Mouse (Mus musculus) midbrain, embryonic 14.5 days (tissue): ENCODE results near the gene Kansl1. TPM values are rescaled to one million over a fixed set of nuclear protein-coding genes. Genes with fewer than 3 reads are reported as not detected.

Experiments
- ATAC-seq: fragments of 200-750 bp; cut with Nextera tagmentation; 2 replicates; pipeline ENCODE4 v1.8.0; 2017; ENCODE audit warnings: moderate number of reproducible peaks, moderate library complexity; ENCODE audit not compliant: low FRiP score, low TSS enrichment
- DNase-seq: peaks from one replicate; pipeline ENCODE4 v3.0.0-alpha.2; 2015
- H3K27ac ChIP-seq: fragments of 300-500 bp; sonication (generic); replicated peaks from 2 replicates; pipeline ENCODE4 v1.5.1; 2014; ENCODE audit warnings: mild to moderate bottlenecking, low read depth, low read length, moderate library complexity
- H3K27me3 ChIP-seq: fragments of 300-500 bp; sonication (generic); 2 replicates; pipeline ENCODE4 v1.6.1; 2014; ENCODE audit warnings: low read length, control low read depth, mixed read lengths; ENCODE audit not compliant: control insufficient read depth, insufficient read depth
- H3K36me3 ChIP-seq: fragments of 300-500 bp; sonication (generic); 2 replicates; pipeline ENCODE4 v1.6.1; 2014; ENCODE audit warnings: low read length, control low read depth; ENCODE audit not compliant: control insufficient read depth, insufficient read depth
- H3K4me1 ChIP-seq: fragments of 300-500 bp; sonication (generic); 2 replicates; pipeline ENCODE4 v1.6.1; 2014; ENCODE audit warnings: mild to moderate bottlenecking, antibody characterized with exemption, low read length, control low read depth; ENCODE audit not compliant: control insufficient read depth, insufficient read depth
- H3K4me2 ChIP-seq: fragments of 300-500 bp; sonication (generic); 2 replicates; pipeline ENCODE4 v1.6.1; 2014; ENCODE audit warnings: mild to moderate bottlenecking, low read length, moderate library complexity
- H3K4me3 ChIP-seq: fragments of 300-500 bp; sonication (generic); replicated peaks from 2 replicates; pipeline ENCODE4 v1.5.1; 2014; ENCODE audit warnings: low read depth, low read length
- H3K9ac ChIP-seq: fragments of 300-500 bp; sonication (generic); replicated peaks from 2 replicates; pipeline ENCODE4 v1.6.1; 2014; ENCODE audit warnings: mild to moderate bottlenecking, low read length, moderate library complexity
- H3K9me3 ChIP-seq: fragments of 300-500 bp; sonication (generic); 2 replicates; pipeline ENCODE4 v1.6.1; 2016; ENCODE audit warnings: low read length, control low read depth, mixed read lengths; ENCODE audit not compliant: control insufficient read depth
- WGBS: fragments of 180-500 bp; shearing (Covaris S2); extraction: QIAGEN DNeasy Blood & Tissue Kit; methylation state at CpG from one replicate; pipeline ENCODE4 v1.1.7; 2014; 5-methylcytosine and 5-hydroxymethylcytosine counted together
- polyA plus RNA-seq: library from polyadenylated mRNA; unstranded; fragments of >200 nt; fragmentation: Nextera tagmentation; extraction: Ambion mirVana; gene quantifications from 2 replicates; pipeline ENCODE4 v1.2.1, GENCODE M21; 2014

Kansl1 gene
- polyA plus RNA-seq, 1 experiment from 2014 or later: 39.2 TPM

DNA sequence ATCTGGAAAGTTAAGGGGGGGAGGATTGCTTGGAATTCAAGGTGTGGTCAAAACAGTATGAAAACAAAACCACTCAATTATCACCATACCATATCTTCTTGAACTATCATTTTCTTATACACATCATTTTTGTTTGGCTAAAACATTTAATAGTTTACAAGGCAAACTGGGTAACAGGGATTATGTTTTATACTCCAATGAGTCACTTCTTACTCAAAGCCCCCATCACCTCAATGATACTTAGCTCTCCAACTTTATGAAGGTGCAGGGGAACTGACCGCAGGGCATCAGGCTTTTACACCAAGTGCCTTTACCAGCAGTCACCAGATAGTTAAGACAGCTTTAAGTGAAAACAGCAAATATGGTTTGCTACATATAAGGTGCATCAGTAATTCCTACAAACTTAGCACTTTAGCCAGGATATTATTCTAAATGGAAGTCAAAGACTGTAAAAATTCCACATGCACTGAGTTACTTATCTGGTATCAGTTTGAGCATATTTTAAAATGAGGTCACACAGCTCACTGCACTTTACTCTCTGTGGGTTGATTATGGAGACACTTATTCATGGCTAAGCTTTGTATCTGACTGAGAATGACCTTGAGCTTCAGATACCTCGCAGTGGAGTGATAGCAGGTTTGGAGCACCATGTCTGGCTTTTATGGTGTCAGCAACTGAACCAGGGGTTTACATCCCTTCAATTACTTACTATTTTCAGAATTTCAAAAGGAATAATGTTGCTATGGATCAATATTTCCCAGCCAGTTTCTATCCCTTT is 104.6 kb downstream of the Kansl1 start:
- ATAC-seq: no peak

DNA sequence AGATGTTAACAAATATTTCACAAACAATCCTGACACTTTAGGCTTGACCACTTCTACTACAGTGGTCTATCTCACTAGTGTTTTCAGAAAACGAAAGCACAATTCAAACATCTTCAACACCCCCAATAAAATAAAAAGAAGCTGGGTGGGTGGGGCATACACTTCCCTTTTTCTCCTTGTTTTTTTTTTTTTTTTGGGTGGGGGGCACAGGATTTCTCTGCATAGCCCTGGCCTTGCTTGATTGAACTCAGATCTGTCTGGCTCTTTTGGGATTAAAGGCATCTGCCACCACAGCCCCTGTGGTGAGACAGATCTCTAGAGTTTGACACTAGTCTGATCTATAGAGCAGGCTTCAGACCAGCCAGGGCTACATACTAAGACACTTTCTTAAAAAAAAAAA is 106.0 kb downstream of the Kansl1 start:
- Histone ChIP-seq H3K4me2 (no peak overlapping the region), H3K4me3 (no peak overlapping the region), H3K36me3 (peaks cover 5% of the 10 kb centered on the region; the same call in 1 of the 2 replicates), H3K4me1 (no peaks in the 10 kb centered on the region), H3K27ac (no peak overlapping the region), H3K9ac (no peak overlapping the region), H3K27me3 (no peaks in the 10 kb centered on the region), H3K9me3 (no peaks in the 10 kb centered on the region)
- 94% methylated on average over 1 of the region's 1 CpGs for WGBS
- ATAC-seq: no peak
- DNase-seq: no peak

More for the DNA sequence above, 104.6 kb downstream of the Kansl1 start:
- Histone ChIP-seq H3K36me3 (peaks cover 10% of the 10 kb centered on the region), H3K9me3 (no peaks in the 10 kb centered on the region), H3K4me3 (no peak overlapping the region), H3K27ac (no peak overlapping the region), H3K27me3 (no peaks in the 10 kb centered on the region), H3K4me2 (no peak overlapping the region), H3K4me1 (no peaks in the 10 kb centered on the region), H3K9ac (no peak overlapping the region)
- DNase-seq: no peak
- 91% methylated on average over 2 of the region's 2 CpGs for WGBS

DNA sequence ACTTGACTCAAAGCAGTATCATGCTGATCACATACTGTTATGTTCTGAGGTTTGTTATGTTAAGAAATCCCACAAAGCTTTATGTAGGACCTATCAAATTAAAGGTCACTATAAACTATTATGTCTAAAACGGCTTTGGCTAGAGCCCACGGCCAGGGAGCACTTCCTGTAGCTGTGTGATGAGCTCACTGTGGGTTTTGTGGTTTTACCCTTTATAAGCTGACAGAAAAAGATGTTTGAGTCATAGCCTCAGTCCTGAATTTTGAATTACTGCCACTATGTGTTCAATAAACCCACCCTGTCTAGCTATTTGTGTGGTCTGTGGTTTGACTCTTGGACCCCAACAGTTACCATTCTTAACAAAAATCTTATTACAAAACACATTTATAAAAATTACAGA is 106.9 kb downstream of the Kansl1 start:
- Histone ChIP-seq H3K4me2 (no peak overlapping the region), H3K36me3 (peaks cover 5% of the 10 kb centered on the region), H3K9ac (no peak overlapping the region), H3K27me3 (no peaks in the 10 kb centered on the region), H3K9me3 (no peaks in the 10 kb centered on the region), H3K27ac (no peak overlapping the region), H3K4me3 (no peak overlapping the region), H3K4me1 (no peaks in the 10 kb centered on the region)
- DNase-seq (no peak), ATAC-seq (no peak)
- 82% methylated on average over 2 of the region's 2 CpGs for WGBS

DNA sequence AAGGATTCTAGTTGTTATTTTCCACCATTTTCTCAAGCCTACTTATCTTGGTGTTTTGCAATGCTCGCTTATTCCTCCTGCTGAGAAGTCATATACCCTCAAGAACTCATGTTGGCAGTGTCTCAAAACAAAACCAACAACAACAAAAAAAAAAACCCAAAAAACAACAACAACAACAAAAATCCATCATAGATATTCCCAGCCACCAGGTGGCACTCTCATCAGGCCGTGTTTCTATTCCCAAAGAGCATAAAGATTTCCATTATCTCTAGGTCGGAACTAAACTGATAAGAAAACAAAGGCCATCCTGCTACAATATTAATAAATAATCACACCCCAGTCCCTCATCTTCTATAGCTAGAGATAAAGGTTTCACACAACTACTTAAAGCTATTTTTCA is 121.7 kb downstream of the Kansl1 start:
- Histone ChIP-seq H3K4me1 (no peaks in the 10 kb centered on the region), H3K4me3 (no peak overlapping the region), H3K9me3 (no peaks in the 10 kb centered on the region), H3K27me3 (no peaks in the 10 kb centered on the region), H3K36me3 (peaks cover 69% of the 10 kb centered on the region), H3K4me2 (no peak overlapping the region), H3K27ac (no peak overlapping the region), H3K9ac (no peak overlapping the region)
- DNase-seq (peak; percentile 64), ATAC-seq (no peak)
- WGBS: 60% methylated on average over 3 of the region's 3 CpGs

DNA sequence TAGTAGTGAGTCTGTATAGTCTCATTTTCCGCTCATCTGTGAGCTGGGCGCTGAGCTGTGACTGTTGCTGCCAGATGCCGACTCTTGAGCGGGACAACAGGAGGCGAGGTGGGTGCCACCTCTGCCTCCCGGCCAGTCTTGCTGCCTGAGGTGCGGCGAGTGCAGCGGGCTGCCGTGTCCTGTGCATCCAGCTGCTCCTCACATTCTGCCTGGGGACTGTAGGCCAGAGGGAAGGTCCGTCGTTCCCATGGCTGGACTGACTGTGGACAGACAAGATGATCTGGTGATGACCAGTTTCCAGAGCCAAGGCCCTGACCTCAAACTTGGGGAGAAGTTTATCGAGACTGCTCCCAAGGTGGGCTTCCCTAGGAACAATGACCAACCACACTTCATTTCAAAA is 133.7 kb downstream of the Kansl1 start:
- Histone ChIP-seq H3K9me3 (no peaks in the 10 kb centered on the region), H3K36me3 (peaks cover 83% of the 10 kb centered on the region), H3K4me2 (no peak overlapping the region), H3K27me3 (no peaks in the 10 kb centered on the region), H3K9ac (no peak overlapping the region), H3K4me3 (no peak overlapping the region), H3K27ac (no peak overlapping the region), H3K4me1 (no peaks in the 10 kb centered on the region)
- no peak for DNase-seq
- WGBS: 89% methylated on average over 13 of the region's 13 CpGs
- no peak for ATAC-seq

DNA sequence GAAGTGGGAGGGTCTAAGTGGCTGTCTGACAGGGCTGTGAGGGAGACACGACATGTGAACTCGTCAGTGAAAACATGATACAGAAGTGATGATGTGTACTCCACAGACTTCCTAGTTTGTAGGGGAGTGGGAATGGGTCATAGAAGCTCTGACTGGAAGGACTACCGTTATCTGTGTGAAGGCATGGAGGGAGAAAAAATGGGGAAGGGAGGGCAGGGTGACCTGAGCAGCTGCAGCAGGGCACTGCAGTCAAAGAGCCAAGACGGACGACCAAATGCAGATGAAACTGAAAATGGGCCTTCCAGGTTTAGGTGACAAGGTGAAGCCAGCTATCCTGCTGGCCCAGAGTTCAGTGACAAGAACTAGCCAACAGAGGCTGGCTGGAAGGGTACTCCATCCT is 134.5 kb downstream of the Kansl1 start:
- DNase-seq (no peak), ATAC-seq (no peak)
- H3K9me3 ChIP-seq: no peaks in the 10 kb centered on the region
- WGBS: 81% methylated on average over 5 of the region's 5 CpGs
- H3K4me3 ChIP-seq: no peak overlapping the region
- no peak overlapping the region for H3K27ac ChIP-seq
- no peak overlapping the region for H3K9ac ChIP-seq
- no peak overlapping the region for H3K4me2 ChIP-seq
- H3K4me1 ChIP-seq: no peaks in the 10 kb centered on the region
- H3K27me3 ChIP-seq: no peaks in the 10 kb centered on the region
- peaks cover 87% of the 10 kb centered on the region for H3K36me3 ChIP-seq

DNA sequence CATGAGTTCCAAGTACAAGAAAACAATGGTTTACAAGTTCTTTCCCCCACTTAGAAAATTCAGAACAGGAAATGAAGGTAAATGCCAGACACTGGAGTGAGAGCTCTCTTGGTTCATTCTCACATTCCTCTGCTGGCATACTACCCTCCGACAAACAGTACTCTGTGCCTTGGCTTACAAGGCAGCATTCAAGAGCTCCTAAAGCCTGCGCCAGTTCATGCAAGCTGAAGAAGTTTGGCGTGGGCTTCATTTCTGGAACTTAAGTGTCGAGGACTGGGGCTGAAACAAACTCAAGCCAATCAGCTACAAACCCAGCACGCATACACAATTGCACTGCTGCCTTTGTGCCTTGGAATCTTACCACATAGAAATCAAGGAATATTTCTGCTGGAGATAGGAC is 136.6 kb downstream of the Kansl1 start:
- Histone ChIP-seq H3K4me2 (no peak overlapping the region), H3K4me1 (no peaks in the 10 kb centered on the region), H3K4me3 (no peak overlapping the region), H3K9me3 (no peaks in the 10 kb centered on the region), H3K27me3 (no peaks in the 10 kb centered on the region), H3K9ac (no peak overlapping the region), H3K27ac (0 out of 2 replicates have a peak overlapping the region, but pooled peaks have one; percentile 41), H3K36me3 (peaks cover 84% of the 10 kb centered on the region)
- DNase-seq (no peak), ATAC-seq (no peak)
- 94% methylated on average over 5 of the region's 5 CpGs for WGBS

DNA sequence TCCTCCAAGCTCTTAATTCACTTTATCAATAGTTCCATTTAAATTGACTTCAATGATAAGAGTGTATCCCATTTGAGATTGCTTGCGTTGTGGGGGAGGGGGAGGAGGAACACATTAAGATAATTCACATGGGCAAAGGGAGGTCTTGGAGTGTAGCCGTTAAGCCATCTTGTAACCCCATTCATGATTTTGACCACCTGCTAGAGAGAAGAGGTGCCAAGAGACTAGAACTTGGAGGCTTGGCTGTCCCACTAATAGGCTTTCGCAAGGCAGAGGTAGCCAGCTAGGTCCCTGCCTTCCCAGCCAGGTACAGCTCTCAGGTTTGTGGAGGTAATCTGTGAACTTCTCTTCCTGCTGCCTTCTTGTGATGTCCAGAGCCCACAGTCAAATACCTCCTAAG is 137.5 kb downstream of the Kansl1 start:
- Histone ChIP-seq H3K36me3 (peaks cover 80% of the 10 kb centered on the region), H3K4me2 (no peak overlapping the region), H3K27ac (no peak overlapping the region; the same call in 1 of the 2 replicates), H3K4me3 (no peak overlapping the region), H3K4me1 (no peaks in the 10 kb centered on the region), H3K9me3 (no peaks in the 10 kb centered on the region), H3K27me3 (no peaks in the 10 kb centered on the region), H3K9ac (no peak overlapping the region)
- ATAC-seq: no peak
- WGBS: 89% methylated on average over 3 of the region's 3 CpGs
- no peak for DNase-seq

DNA sequence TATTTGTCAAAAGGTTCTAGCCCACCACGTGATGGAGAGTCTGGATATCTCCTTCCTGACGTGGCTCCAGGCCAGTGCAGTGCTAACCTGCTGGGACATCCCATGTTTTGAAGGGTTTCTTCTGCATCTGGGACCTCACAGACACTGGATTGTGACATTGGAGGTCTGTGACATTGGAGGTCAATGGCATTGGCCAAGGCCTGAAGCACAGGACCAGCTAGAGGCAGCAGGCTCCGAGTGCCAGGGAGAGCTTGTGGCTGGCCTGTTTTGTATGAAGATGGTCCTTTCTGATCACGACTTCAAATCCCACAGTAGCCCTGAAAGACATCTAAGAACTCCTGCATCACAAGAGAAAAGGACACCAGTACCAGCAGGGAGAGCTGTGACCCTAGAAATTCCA is 138.5 kb downstream of the Kansl1 start:
- Histone ChIP-seq H3K27ac (no peak overlapping the region), H3K4me2 (no peak overlapping the region), H3K4me1 (no peaks in the 10 kb centered on the region), H3K9me3 (no peaks in the 10 kb centered on the region), H3K4me3 (no peak overlapping the region), H3K9ac (no peak overlapping the region), H3K36me3 (peaks cover 74% of the 10 kb centered on the region), H3K27me3 (no peaks in the 10 kb centered on the region)
- no peak for DNase-seq
- ATAC-seq: no peak
- WGBS: 88% methylated on average over 4 of the region's 4 CpGs
